Mouse (Mus musculus) hindbrain, embryonic 15.5 days (tissue): ENCODE results near the gene Vmn2r83. TPM values are rescaled to one million over a fixed set of nuclear protein-coding genes. Genes with fewer than 3 reads are reported as not detected.

Source experiments
- ATAC-seq: fragments of 200-750 bp; cut with Nextera tagmentation; 2 replicates; pipeline ENCODE4 v1.8.0; 2017; ENCODE audit warnings: low read depth, moderate number of reproducible peaks, moderate TSS enrichment; ENCODE audit not compliant: low FRiP score
- H3K27ac ChIP-seq: fragments of 300-500 bp; sonication (generic); replicated peaks from 2 replicates; pipeline ENCODE4 v1.5.1; 2015; ENCODE audit warnings: mild to moderate bottlenecking, inconsistent platforms
- H3K27me3 ChIP-seq: fragments of 300-500 bp; sonication (generic); 2 replicates; pipeline ENCODE4 v1.6.1; 2015; ENCODE audit warnings: control low read depth, inconsistent platforms
- H3K36me3 ChIP-seq: fragments of 300-500 bp; sonication (generic); 2 replicates; pipeline ENCODE4 v1.6.1; 2015; ENCODE audit warnings: control low read depth, inconsistent platforms
- H3K4me1 ChIP-seq: fragments of 300-500 bp; sonication (generic); replicated peaks from 2 replicates; pipeline ENCODE4 v1.6.1; 2015; ENCODE audit warnings: control low read depth, inconsistent platforms
- H3K4me2 ChIP-seq: fragments of 300-500 bp; sonication (generic); 2 replicates; pipeline ENCODE4 v1.6.1; 2015; ENCODE audit warnings: moderate library complexity, mild to moderate bottlenecking, inconsistent platforms
- H3K4me3 ChIP-seq: fragments of 300-500 bp; sonication (generic); 2 replicates; pipeline ENCODE4 v1.5.1; 2015; ENCODE audit warnings: mild to moderate bottlenecking, inconsistent platforms
- H3K9ac ChIP-seq: fragments of 300-500 bp; sonication (generic); 2 replicates; pipeline ENCODE4 v1.6.1; 2015; ENCODE audit warnings: inconsistent platforms
- H3K9me3 ChIP-seq: fragments of 300-500 bp; sonication (generic); 2 replicates; pipeline ENCODE4 v1.6.1; 2016; ENCODE audit warnings: control low read depth, inconsistent platforms
- WGBS: fragments of 180-500 bp; shearing (Covaris S2); methylation state at CpG from one replicate; pipeline ENCODE4 v1.1.7; 2015; 5-methylcytosine and 5-hydroxymethylcytosine counted together
- polyA plus RNA-seq: library from polyadenylated mRNA; unstranded; fragments of >200 nt; fragmentation: Nextera tagmentation; extraction: Ambion mirVana; gene quantifications from 2 replicates; pipeline ENCODE4 v1.2.1, GENCODE M21; 2015

Gene Vmn2r83
- polyA plus RNA-seq, 1 experiment from 2014 or later, result not detected

GRCm38 (mm10) chr10:79530241-79530640, 61.7 kb downstream of the Vmn2r83 start:
- WGBS, result 72% methylated on average over 8 of the region's 8 CpGs
- no peaks in the 10 kb centered on the region for H3K36me3 ChIP-seq
- no peaks in the 10 kb centered on the region for H3K9me3 ChIP-seq
- peaks cover 12% of the 10 kb centered on the region for H3K4me1 ChIP-seq
- no peak overlapping the region for H3K4me2 ChIP-seq
- no peak for ATAC-seq
- no peak overlapping the region for H3K4me3 ChIP-seq
- no peaks in the 10 kb centered on the region for H3K27me3 ChIP-seq
- no peak overlapping the region for H3K27ac ChIP-seq
- no peak overlapping the region for H3K9ac ChIP-seq

GRCm38 (mm10) chr10:79530721-79531120, 62.2 kb downstream of the Vmn2r83 start:
- no peak overlapping the region for H3K9ac ChIP-seq
- ATAC-seq, result no peak
- H3K27me3 ChIP-seq, result no peaks in the 10 kb centered on the region
- H3K4me3 ChIP-seq, result no peak overlapping the region
- H3K4me2 ChIP-seq, result no peak overlapping the region
- no peaks in the 10 kb centered on the region for H3K9me3 ChIP-seq
- peaks cover 12% of the 10 kb centered on the region for H3K4me1 ChIP-seq
- H3K36me3 ChIP-seq, result no peaks in the 10 kb centered on the region
- 95% methylated on average over 13 of the region's 13 CpGs for WGBS
- no peak overlapping the region for H3K27ac ChIP-seq

GRCm38 (mm10) chr10:79531593-79531992, 63.1 kb downstream of the Vmn2r83 start:
- H3K4me1 ChIP-seq, result peaks cover 12% of the 10 kb centered on the region
- no peaks in the 10 kb centered on the region for H3K36me3 ChIP-seq
- H3K4me2 ChIP-seq, result no peak overlapping the region
- H3K9ac ChIP-seq, result no peak overlapping the region
- no peak overlapping the region for H3K27ac ChIP-seq
- H3K4me3 ChIP-seq, result no peak overlapping the region
- H3K9me3 ChIP-seq, result no peaks in the 10 kb centered on the region
- WGBS, result 92% methylated on average over 3 of the region's 3 CpGs
- ATAC-seq, result no peak
- no peaks in the 10 kb centered on the region for H3K27me3 ChIP-seq

DNA sequence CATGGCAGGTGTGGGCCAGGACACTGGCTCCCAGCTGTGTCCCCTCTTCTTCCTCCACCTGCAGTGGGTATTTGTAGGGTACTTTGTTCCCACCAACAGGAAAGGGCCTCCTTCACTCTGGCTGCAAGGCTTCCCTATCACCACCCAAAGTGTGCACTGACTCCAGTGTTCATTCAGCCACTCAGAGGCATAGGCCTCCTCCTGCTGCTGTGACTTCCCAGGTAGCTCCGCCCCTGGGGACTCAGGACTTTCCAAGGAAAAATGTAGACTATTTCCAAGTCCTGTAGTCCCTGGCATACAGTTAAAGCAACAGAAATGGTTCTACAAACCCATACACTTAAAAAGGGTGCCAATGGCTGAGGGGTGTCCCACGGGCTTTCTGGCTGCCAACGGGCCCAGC, 64.1 kb downstream of the Vmn2r83 start:
- Histone ChIP-seq H3K36me3 (no peaks in the 10 kb centered on the region), H3K9ac (peak overlapping the region; percentile 66; the same call in 1 of the 2 replicates), H3K4me1 (peaks cover 12% of the 10 kb centered on the region), H3K27ac (no peak overlapping the region), H3K4me3 (peak overlapping the region; percentile 60), H3K4me2 (peak overlapping the region; percentile 96), H3K27me3 (no peaks in the 10 kb centered on the region), H3K9me3 (no peaks in the 10 kb centered on the region)
- 24% methylated on average over 3 of the region's 3 CpGs for WGBS
- 0 out of 2 replicates have a peak, but pooled peaks have one; percentile 1 for ATAC-seq

GRCm38 (mm10) chr10:79533126-79533911, 64.8 kb downstream of the Vmn2r83 start, which contains the start of gene Plpp2:
Gene Plpp2, minus strand, starts transcription at chr10:79533796.
- Histone ChIP-seq H3K27me3 (no peaks in the 10 kb centered on the region), H3K9me3 (no peaks in the 10 kb centered on the region), H3K36me3 (peaks cover under 1% of the 10 kb centered on the region; the same call in 1 of the 2 replicates), H3K4me2 (peak within 1 kb of the TSS; percentile 96), H3K4me3 (peak within 1 kb of the TSS; percentile 60), H3K4me1 (peaks cover 12% of the 10 kb centered on the region), H3K27ac (no peak within 1 kb of the TSS), H3K9ac (peak within 1 kb of the TSS; percentile 66)
- under 1% methylated on average over 52 of the region's 52 CpGs for WGBS
- peak; percentile 50 for ATAC-seq

GRCm38 (mm10) chr10:79534426-79534825, 65.9 kb downstream of the Vmn2r83 start:
- H3K9me3 ChIP-seq, result no peaks in the 10 kb centered on the region
- H3K36me3 ChIP-seq, result peaks cover 9% of the 10 kb centered on the region; the same call in 1 of the 2 replicates
- no peaks in the 10 kb centered on the region for H3K27me3 ChIP-seq
- 82% methylated on average over 2 of the region's 2 CpGs for WGBS
- no peak overlapping the region for H3K27ac ChIP-seq
- no peak for ATAC-seq
- no peak overlapping the region for H3K4me2 ChIP-seq
- no peak overlapping the region for H3K4me3 ChIP-seq
- H3K9ac ChIP-seq, result no peak overlapping the region
- peaks cover 12% of the 10 kb centered on the region for H3K4me1 ChIP-seq

- WGBS, result 58% methylated on average over 1 of the region's 1 CpGs
- Histone ChIP-seq H3K27me3 (no peaks in the 10 kb centered on the region), H3K4me3 (no peak overlapping the region), H3K9ac (no peak overlapping the region), H3K4me2 (no peak overlapping the region), H3K36me3 (peaks cover 19% of the 10 kb centered on the region; the same call in 1 of the 2 replicates), H3K27ac (no peak overlapping the region), H3K9me3 (no peaks in the 10 kb centered on the region), H3K4me1 (peaks cover 12% of the 10 kb centered on the region)
- no peak for ATAC-seq
These were observed 66.9 kb downstream of the Vmn2r83 start for GRCm38 (mm10) chr10:79535431-79535830.

- WGBS, result 79% methylated on average over 12 of the region's 12 CpGs
- H3K4me2 ChIP-seq, result no peak overlapping the region
These were observed 68.0 kb downstream of the Vmn2r83 start for GRCm38 (mm10) chr10:79536461-79537080.

GRCm38 (mm10) chr10:79537271-79537670, 68.7 kb downstream of the Vmn2r83 start:
- H3K4me3 ChIP-seq, result no peak overlapping the region
- H3K27me3 ChIP-seq, result no peaks in the 10 kb centered on the region
- no peaks in the 10 kb centered on the region for H3K9me3 ChIP-seq
- H3K27ac ChIP-seq, result no peak overlapping the region
- H3K4me2 ChIP-seq, result no peak overlapping the region
- no peak for ATAC-seq
- WGBS, result 95% methylated on average over 7 of the region's 7 CpGs
- no peak overlapping the region for H3K9ac ChIP-seq
- peaks cover 32% of the 10 kb centered on the region for H3K36me3 ChIP-seq
- peaks cover 12% of the 10 kb centered on the region for H3K4me1 ChIP-seq

More at GRCm38 (mm10) chr10:79536461-79537080, 68.0 kb downstream of the Vmn2r83 start:
- Histone ChIP-seq H3K4me3 (no peak overlapping the region), H3K27ac (no peak overlapping the region), H3K4me1 (peaks cover 12% of the 10 kb centered on the region), H3K9ac (no peak overlapping the region), H3K9me3 (no peaks in the 10 kb centered on the region), H3K36me3 (peaks cover 29% of the 10 kb centered on the region), H3K27me3 (no peaks in the 10 kb centered on the region)
- ATAC-seq, result no peak

DNA sequence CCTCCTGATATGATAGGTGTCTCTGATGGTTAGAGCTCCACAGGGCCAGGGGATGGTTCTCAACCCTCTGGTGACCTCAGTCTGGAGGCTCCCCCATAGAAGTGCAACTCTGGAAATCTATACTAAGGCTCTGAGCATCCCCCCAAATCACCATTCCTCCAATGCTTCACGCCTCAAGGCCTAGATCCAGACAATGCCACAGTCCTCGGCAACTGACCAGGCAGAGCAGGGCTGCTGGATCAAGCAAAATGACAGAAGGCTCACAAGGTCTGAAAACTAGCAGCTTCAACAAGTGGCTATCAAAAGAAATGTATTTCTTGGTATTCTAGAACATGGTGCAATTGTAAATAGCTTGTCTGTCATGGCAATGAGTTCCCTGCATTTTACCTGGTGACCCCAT, 69.2 kb downstream of the Vmn2r83 start:
- no peak overlapping the region for H3K27ac ChIP-seq
- H3K4me3 ChIP-seq, result no peak overlapping the region
- no peaks in the 10 kb centered on the region for H3K27me3 ChIP-seq
- H3K4me2 ChIP-seq, result no peak overlapping the region
- WGBS, result 85% methylated on average over 2 of the region's 2 CpGs
- no peak for ATAC-seq
- no peak overlapping the region for H3K9ac ChIP-seq
- H3K36me3 ChIP-seq, result peaks cover 36% of the 10 kb centered on the region
- H3K9me3 ChIP-seq, result no peaks in the 10 kb centered on the region
- H3K4me1 ChIP-seq, result peaks cover 12% of the 10 kb centered on the region

DNA sequence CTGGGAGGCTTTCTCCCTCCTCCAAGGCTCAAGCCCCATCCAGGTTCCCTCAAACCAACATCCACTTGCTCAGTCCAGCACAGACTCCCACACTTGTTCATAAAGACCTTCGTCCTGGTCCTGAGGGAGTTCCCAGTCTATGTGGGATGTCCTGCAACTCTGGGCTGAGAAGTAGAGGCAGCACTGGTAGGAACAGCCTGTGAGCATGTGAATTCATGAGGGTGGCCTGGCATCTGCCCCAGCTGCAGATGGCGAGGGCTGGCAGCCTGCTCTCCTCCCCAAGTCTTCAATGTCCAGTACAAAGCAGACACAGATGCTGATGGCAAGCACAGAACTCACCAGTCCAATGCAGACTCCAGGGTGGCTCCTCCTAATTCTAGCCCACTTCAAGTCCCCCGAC, 69.8 kb downstream of the Vmn2r83 start:
- Histone ChIP-seq H3K27me3 (no peaks in the 10 kb centered on the region), H3K4me2 (no peak overlapping the region), H3K9me3 (no peaks in the 10 kb centered on the region), H3K4me1 (peaks cover 7% of the 10 kb centered on the region), H3K4me3 (no peak overlapping the region), H3K27ac (no peak overlapping the region), H3K9ac (no peak overlapping the region), H3K36me3 (peaks cover 41% of the 10 kb centered on the region)
- no peak for ATAC-seq
- WGBS, result 87% methylated on average over 3 of the region's 3 CpGs

DNA sequence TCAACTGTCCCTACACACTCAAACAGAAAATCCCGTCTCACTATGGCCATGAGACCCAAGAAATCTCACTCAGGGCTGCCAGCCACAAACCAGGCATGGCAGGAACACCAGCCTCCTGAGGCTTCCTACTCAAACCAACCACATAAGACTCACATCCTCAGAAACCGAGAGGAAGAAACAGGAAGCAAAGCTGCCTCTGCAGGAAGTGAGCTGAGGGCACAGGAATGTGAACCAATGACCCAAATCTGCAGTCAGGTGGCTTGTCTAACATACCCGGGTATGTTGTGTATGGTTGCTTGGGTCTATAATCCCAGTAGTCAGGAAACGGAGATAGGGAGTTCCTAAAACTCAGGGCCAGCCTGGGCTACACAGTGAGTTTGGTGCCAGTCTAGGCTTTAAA, 70.3 kb downstream of the Vmn2r83 start:
- Histone ChIP-seq H3K9ac (no peak overlapping the region), H3K4me1 (peaks cover 2% of the 10 kb centered on the region), H3K27ac (no peak overlapping the region), H3K36me3 (peaks cover 45% of the 10 kb centered on the region), H3K9me3 (no peaks in the 10 kb centered on the region), H3K4me2 (no peak overlapping the region), H3K27me3 (no peaks in the 10 kb centered on the region), H3K4me3 (no peak overlapping the region)
- ATAC-seq, result no peak
- WGBS, result 83% methylated on average over 4 of the region's 4 CpGs
